Mouse (Mus musculus) thymus, postnatal 14 days (tissue): ENCODE results near the gene Rnf26.
A peak's percentile ranks its signal among the peaks of the same experiment; 100 is the strongest.

ENCODE experiments used
- DNase-seq: peaks from one replicate; pipeline ENCODE4 v3.0.0; 2021

Gene Rnf26

DNA sequence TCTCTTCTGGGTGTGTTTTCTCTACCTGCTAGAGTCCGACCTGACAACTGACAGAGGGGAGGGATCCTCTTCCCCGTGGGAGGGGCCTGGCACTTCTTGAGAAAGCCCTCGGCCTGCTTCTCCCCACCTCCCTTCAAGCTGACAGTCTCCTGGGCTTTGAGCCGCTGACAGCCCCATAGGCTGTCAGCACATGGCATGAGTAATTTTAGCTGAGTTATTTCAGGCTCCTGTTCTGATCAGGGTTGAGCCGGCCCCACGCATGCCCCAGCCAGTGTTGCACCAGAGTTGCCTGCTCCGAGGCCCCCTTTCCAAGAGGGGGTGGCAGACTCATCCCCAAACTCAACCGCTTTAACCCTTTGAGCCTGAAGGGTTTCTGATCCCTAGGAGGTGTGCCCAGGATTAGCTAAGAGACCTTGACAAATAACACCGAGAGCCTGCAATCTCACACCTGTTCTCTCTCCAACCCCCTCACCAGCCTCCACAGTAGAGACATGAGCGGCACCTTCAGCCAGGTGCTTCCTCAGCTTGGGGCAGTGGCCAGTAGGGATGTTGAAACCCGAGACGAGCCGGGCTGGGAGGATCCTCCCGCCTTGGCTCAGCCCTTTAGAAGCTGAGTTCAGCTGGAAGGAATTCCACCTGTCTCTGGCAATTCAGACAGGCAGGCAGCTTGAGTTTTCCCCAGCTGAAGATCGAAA, 25.4 kb downstream of the Rnf26 start:
- no peak for DNase-seq

DNA sequence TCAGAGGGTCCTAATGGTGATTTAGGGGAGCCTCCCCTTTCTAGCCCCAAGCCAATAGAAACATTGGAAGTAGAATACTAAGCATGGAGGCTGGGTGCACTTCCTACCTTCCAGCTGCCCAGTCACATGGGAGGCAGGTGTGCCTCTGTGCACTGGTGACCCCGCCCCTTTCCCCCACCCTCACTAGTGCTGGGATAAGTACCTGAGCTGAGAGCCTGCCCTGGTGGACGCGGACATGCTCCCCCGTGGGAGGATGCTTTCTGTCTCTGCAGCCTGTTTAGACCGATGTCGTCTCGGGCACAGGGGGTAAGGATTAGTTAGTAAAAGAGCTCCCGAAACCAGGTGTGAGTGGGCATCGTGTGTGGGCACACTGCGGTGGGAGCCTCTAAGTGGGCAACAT, 26.4 kb downstream of the Rnf26 start:
- no peak for DNase-seq

DNA sequence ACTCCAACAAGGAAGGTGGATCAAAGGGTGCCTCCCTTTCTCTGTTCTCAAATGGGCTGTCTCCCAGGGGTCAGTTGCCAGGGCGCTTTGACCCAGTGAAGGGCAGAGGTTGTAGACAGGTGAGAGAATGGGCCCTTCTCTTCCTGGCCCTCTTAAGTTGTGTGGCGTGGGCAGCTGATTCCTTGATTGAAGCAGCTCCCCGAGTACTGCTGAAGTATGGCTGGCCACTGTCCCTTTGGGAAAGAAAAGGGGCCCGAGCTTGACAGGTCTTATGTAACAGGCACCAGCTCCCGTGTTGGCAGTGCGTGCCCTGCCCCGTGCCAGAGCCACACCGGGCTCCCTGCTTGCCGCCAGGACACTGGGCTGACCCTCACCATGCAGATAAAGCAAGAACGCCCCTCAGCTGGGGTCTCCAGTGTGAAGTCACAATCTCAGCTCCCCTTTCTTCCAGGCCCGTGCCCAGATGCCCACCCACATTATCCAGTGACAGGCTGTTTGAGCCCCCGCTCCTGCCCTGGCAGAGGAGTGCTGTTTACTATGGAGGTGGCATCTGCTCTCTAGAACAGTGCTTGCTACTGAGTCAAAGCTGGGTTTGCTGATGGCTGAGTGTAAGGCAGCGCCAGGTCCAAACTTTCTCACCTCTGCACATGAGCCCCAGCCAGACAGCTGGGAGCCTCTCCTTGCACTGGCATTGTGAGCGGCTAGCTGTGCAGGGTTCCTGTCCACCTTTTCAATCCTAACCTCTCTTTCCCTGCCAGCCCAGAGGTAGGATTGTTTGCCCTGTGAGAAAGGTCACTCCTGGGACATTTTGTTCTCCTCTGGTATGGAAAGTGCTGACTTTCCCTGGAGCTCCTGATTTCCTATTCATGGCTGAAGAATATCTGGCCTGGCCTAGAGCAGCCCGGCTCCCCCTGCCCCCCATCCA, 27.3 kb downstream of the Rnf26 start:
- DNase-seq, result no peak

DNA sequence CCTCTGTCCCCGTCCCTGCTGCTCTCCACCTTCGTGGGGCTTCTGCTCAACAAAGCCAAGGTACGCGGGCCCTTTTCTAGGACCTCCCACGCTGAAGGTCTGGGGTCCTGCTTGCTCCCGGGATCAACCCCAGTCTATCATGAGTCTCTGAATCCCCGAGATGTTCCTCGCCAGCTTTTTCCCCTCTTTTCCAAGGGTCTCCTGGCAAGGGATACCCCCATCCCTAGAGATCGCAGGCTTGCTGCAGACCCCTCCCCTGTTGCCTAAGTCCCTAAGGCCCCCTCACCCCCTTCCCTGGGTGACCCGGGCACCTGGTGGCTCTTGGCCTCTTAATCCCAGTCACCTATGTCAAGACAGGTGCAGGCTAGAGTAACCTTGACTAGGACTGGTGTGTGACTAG, 28.0 kb downstream of the Rnf26 start:
- DNase-seq, result no peak

DNA sequence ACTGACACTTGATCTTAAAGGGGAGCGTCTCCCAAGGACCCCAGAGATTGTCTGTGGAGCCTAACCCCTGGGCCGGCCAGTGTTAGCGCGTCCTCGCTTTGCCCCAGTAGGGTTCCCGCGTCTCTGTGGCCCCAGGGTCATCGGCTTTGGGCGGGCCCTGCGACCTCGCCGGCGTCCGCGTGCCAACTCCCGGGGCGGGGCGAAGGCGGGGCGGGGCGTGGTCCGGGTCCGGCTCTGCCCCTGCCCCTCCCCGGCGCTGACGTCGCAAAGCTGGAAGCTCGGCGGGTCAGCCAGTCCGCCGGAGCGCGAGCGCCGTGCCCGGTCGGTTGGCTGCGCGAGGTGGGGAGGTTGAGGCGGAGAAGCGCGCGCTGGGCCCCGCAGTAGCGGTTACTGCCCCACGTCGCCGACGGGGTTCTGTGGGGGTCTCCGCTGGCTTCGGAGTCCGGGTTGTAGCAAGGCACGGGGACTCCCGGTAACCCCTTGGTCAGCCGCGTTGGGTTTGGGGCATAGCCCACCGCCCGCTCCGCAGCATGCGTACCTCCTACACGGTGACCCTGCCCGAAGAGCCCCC, 28.6 kb downstream of the Rnf26 start:
- DNase-seq, result peak; percentile 84

DNA sequence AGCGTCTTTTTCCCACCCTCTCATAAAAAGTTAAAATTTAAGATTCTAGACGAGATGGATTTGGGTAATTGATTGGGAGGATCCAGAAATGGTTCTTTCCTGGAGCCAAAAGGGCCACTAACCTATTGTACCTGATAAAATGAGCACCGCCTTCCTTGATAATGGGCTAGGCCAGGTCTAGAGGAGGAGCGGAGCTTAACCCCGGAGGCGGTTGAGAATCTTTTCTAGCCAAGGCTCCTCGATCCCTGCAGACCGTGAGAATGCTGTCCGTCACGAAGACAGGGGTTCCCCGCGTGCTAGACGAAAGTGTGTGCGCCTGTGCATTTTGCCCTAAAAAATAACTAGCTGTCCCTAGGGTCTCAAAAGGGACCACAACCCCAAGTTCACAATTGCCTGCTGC, 29.1 kb downstream of the Rnf26 start:
- no peak for DNase-seq

DNA sequence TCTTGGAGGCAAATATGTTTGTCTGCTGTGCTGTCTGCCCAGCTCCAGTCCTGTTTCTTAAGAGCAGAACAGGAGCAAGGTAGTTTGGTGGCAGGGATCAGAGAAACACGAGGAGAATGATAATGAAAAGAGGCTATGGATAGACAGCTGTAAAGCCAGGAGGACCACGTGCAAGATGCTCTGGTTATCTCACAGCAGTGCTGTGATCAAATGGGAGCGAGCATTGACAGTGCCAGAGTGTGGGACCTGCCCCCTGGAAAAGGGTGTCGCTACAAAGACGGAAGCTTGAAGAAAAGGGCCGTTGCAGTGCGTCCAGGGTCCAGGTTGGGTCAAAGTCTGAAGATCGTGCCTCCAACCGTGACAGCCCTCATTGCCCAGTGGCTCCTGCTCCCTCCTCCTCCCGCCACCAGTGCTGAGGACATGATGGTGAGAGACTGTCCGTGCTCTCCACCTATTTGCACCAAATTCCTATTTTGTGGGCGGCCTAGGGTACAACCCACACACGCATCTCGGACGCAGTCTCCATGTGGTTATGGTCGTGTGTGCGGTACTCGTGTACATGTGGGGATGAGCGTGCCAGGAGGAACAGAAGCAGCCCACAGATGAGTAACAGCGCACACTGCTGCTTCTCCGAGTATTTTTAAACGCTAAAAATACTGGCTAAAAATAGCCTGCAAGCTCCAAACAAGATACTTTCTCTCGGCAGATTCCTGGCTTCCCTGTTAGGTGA, 29.8 kb downstream of the Rnf26 start:
- no peak for DNase-seq

DNA sequence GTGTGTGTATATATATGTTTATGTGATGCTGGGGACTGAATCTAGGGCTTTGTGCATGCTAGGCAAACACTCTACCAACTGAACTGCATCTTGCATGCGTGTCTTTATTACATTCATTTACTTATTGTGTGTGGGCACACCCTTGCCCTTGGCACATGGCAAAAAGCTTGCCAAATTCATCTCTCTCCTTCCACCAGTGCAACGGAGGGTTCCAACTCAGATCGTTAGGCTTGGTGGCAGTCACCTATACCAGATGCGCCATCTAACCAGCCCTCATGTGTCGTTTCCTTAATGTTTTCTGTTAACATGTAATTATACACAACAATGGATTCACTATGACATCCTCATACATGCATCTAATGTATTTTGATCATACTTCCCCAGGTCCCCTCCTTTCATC, 31.1 kb downstream of the Rnf26 start:
- no peak for DNase-seq

DNA sequence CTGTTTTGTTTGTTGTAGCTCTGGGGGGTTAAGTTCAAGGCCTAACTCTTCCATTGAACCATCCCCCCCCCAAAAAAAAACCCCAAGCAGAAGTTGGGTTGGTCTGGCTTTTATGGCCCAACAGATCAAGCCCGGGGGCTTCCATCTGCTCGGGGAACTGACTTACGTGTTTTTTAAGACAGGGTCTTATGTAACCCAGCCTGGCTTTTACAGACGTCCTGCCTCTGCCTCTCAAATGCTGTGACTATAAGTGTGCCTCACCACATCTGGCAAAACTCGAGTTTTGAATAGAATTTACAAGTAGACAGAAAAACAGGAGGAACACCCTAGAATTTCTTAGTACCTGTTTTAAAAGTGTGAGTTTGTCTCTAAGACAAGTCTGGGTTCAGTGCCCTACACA, 31.7 kb downstream of the Rnf26 start:
- DNase-seq, result no peak

DNA sequence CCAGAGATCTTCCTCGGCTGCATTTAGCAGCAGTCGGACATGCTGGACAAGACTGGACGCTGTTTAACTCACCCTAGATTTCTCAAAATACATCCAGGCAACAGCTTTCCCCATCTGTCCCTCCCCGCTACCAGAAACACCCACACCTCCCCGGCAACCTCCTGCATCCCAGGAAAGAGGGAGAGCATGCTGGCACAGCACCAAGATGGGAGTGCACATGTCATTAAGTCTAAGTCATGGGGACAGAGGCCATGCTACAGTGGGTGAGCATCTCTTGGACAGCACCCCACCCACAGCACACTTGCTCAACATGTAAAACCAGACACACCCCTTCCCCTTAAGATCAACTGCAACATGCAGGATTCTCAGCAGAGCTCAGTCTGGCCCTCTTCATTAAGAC, 32.4 kb downstream of the Rnf26 start:
- no peak for DNase-seq

DNA sequence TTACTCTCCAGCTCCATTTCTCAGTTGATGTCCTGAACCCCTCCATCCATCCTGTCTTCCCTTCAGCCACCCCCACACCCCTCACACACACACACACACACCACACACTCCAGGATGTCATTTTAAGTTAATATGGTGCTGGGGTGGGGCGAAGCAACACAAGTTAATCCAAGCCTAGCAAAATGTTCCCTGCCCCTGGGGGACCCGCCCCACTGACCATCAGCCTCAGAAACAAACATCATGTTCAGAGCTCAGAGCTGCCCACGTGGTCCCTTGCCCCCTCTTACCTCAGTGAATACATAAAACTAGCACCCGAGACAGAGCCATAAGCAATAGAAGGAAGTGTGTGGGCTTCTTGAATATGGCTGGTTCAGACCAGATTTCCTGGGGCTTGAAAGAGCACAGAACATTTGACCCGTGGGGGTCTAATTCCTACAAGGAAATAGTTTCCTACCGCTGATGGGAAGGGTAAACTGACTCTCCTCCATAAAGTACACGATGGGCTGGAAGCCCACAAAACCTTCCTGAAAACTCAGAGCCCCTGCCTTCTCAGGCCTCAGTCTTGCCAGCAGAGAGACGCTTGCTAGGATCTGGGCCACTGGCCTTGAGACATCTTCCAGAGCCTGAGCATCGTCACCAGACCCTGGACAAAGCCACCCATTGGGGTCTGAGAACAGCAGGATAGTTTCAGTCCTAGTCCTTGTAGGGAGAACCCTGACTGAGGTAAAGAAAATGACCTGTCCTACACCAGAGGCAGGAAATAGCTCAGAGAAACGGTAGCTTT, 33.1 kb downstream of the Rnf26 start:
- DNase-seq, result no peak

DNA sequence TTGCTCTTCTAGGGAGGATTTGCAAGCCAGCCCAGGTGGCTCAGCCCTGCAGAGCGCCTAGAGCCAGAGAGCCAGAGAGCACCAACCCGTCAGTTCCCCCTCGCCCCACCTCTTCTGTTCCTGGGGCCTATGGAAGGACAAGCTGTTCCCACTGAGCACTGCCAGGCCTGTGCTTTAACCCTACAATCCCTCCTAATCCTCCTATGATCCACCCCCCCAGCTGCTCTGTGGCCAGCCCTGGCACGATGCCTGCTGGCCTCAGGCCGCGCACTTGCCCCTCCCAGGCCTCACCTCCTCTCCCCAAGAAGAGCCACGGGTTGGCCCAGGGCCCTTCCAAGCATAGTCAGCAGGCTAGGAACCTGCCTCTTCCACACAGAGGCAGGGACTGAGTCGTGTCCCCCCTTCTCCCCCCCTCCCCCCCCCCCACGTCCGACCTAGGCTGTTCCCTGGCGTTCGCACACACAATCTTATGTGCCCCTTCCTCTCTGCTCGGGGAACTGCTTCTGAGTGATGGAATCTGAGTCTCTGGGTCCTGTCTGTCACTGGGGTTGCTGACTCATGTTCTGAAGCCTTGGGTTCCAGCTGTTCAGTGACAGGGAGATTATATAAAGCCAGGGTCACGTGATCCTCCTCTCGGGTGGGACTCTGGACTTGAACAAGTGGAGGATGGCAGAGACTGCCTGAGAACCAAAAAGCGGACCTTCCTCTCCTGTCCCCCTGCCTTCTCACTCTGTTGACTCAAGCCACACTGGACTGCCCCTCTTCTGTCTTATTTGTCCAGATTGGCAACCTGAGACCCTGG, 34.2 kb downstream of the Rnf26 start:
- no peak for DNase-seq

DNA sequence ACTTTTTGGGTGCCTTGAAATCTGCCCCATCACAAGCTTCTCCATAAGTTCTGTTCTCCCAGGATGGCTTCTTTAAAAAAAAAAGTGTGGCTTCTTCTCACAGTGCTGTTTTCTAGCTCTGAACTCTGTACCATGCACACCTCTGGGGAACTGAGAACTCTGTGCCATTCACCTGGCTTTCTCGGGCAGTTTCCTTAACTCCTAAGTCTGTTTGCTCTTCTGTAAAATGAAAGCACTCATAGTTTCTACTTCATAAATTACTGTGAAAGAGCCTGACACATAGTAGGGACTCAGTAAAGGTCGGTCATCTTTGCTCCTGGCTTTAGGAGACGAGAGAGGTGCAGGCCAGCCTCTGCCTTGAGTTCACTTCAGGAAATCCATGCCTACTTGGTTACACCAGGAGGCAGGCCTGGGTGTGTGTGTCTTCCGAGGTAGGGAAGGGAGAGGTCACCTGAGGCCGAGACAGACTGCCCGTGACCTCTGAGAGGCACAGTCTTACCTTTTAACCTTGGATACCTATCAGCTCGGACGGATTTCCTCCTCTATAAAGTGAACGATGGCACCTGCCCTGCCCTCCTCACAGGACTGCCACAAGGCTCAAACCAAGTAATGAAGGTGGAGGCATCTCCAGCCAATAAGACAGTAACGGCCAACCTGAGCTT, 35.0 kb downstream of the Rnf26 start:
- no peak for DNase-seq

DNA sequence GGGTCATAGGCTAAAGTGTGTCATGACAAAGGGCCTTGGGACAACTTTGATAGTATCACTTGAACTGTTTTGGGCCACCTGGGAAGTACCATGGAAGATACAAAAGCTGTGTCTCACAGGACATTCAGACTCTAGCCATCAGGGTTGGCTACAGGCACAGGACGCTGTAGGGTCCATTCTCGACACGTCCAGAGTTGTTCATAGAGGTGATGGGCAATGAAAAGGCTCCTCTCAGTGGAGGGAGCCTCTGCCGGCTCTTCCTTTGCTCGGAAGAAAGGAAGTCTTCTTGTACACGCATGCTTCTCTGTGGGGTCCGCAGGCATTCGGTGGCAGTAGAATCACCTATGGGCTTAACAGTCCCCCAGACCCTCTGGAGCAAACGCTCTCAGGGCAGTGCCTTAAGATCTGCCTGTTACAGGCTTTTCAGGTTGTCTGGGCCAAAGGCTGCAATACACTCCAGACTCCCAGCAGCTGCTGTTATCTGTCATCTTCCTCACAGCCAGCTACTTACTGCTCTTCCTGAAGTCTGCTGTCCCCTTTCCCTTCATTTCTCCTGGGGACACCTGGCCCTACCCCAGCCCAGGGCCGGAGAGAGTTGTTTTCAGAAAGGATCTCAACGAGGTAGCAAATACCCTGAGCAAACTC, 35.9 kb downstream of the Rnf26 start:
- DNase-seq, result no peak

DNA sequence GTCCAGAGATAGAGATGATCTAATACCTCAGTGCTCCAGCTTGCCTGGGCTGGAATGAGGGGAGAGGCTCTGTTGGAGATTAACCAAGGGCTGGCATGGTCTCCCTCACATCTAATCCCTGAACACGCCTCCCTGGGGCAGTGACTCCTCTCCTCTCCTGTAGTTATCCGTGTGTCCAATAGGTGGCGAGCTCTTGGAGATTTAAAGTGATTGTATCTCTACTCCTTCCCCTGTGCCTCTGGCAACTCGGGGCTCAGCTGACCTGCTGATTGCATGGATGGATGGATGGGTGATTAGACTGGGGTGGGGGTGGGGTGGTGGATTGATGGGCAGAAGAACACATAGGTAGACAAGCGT, 36.6 kb downstream of the Rnf26 start:
- DNase-seq, result peak; percentile 66

DNA sequence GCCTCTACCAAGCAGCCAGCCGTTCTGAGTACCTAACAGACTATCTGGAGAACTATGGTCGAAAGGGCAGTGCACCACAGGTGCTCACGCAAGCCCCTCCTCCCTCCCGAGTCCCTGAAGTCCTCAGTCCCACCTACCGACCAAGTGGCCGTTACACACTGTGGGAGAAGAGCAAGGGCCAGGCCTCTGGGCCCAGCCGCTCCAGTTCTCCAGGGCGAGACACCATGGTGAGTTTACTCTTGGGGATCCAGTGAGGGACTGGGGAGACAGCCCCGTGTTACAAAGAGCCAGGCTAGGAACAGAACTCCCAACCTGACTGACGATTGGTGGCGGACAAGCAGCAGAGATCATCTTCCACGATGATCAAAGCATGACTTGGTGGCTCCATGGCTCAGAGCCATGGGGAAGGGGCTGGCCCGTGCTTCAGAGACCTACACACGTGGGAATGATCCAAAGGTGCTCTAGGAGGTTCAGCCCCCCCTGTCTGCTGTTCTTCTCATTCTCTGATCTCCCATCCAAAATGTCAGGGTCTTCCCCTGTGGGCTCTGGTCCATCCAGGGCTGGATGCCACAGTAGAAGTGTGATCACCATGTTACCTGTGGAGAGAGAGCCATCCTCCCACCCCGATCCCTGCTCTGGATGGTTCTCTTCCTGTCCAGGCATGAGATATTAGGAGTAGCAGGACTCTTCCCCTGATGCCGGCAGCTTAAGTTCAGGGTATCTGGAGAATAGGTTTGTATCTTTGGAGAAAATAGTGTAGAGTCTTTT, 37.1 kb downstream of the Rnf26 start:
- no peak for DNase-seq

DNA sequence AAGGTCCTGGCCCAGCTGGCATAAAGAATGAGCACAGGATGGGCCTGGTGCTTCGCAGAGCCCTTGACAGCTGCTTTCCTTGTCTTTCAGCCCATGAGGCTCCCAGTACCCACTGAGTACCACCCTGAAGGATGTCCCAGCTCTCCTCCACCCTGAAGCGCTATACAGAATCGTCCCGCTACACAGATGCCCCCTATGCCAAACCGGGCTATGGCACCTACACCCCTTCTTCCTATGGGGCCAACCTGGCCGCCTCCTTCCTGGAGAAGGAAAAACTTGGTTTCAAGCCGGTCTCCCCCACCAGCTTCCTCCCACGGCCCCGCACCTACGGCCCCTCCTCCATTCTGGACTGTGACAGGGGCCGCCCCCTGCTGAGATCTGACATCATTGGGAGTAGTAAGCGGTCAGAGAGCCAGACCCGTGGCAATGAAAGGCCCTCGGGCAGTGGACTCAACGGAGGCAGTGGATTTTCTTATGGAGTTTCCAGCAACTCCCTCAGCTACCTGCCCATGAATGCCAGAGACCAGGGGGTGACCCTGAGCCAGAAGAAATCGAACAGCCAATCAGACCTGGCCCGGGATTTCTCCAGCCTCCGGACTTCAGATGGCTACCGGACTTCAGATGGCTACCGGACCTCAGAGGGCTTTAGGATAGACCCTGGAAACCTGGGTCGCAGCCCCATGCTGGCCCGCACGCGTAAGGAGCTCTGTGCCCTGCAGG, 37.9 kb downstream of the Rnf26 start:
- no peak for DNase-seq

DNA sequence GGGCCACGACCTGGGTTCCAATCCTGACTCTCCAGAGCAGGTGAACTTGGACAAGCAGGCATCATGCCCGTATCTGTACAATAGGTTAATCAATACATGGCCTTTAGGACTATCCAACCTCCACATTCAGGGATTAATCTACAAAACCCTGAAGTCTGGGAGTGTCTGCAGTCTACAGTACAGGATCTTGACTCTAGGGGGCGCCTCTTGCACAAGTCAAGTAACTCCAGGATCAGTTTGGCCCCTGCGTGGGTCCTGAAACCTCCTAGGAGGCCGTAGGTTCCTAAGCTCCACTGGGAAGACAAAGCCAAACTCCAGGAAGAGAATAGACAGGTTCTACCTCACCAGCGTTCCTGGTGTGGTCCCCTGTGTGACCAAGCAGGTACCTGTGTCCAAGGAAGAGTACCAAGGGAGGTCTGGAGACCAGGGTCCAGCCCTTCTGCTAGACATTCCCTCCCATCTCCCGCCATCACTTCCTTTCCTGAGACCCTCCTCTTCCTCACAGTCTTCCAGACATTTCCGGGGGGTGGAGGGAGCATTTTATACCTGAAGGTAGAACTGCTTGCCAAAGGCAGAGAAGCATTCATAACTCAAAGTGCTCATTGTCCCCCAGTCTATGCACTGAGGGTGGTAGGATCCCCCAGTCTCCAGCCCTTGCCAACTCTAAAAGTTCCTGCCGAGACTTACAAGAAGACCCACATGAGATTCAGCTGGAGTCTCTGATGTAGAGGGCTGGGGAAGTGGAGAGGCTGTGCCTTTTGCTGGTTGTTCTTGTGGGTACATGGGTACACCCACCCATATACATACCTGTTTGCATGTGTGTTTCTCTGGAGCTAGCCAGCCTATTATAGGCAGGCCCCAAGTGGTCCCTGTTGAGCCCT, 38.7 kb downstream of the Rnf26 start:
- peak; percentile 57 for DNase-seq
